Mouse (Mus musculus) stomach, postnatal 0 days (tissue): Measurements from ENCODE around the gene Tbc1d12.

Source experiments
- CTCF ChIP-seq: IDR thresholded peaks from 2 replicates; pipeline ENCODE4 v1.5.1; 2016; ENCODE audit warnings: antibody characterized with exemption, low read depth, mild to moderate bottlenecking, moderate library complexity
- EP300 ChIP-seq: optimal IDR thresholded peaks from 2 replicates; pipeline ENCODE3; 2016; ENCODE audit warnings: antibody characterized with exemption

GRCm38 (mm10) chr19:38818191-38818590 lies 18.2 kb upstream of the Tbc1d12 start:
- TF ChIP-seq CTCF (no peak), EP300 (no peak)
